Mouse (Mus musculus): ENCODE data around the gene Olfr520.

GRCm38 (mm10) chr7:99708301-99708721 is 21.8 kb upstream of the Olfr520 start:
- TF ChIP-seq POLR2A (IDR thresholded peaks at IDR 0.05; ENCODE audit: low read depth, low read length) (no peak), CTCF (IDR thresholded peaks at IDR 0.05; ENCODE audit: extremely low read depth, insufficient read length, insufficient replicate concordance, low read depth, low read length) (no peak)

All from small intestine, adult 2 months (tissue).